Comparison of ENCODE assay signal across 29 mouse cellular contexts in the genomic region with DNA sequence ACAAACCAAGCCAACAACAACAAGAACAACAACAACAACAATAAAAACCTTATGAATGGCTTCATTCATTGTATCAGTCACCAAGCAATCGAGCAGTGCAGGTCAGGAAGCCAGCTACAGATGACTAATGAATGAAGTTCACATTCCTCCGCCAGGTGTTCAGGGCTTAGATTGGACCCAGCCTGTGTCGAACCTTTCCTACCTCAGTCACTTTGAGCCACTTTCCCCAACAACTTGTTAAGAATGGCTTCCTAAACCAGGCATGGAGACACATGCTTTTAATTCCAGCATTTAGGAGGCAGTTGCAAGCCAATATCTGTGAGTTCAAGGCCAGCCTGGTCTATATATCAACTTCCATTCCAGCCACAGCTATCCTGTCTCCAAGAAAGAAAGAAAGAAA.
"Had no signal": no experiment of that assay in that cellular context is flagged by ENCODE, and none has a peak within 500 bp of the region (broad histone marks: within the 10 kb centered on the region; RNA-seq: fewer than 3 reads in every experiment).

No protein-coding gene starts in this region.

- H3K4me1 ChIP-seq: midbrain, embryonic 15.5 days had no signal

- H3K9ac ChIP-seq: limb, embryonic 12.5 days; limb, embryonic 13.5 days; limb, embryonic 15.5 days; liver, embryonic 12.5 days; liver, embryonic 13.5 days; liver, embryonic 14.5 days; liver, embryonic 15.5 days; liver, postnatal 0 days; lung, embryonic 14.5 days; lung, embryonic 15.5 days; midbrain, embryonic 12.5 days; midbrain, embryonic 13.5 days; midbrain, embryonic 15.5 days had no signal

- ATAC-seq: liver, embryonic 12.5 days; liver, postnatal 0 days; lung, postnatal 0 days; midbrain, embryonic 13.5 days; midbrain, embryonic 15.5 days; midbrain, embryonic 16.5 days had no signal

- H3K27ac ChIP-seq: limb, embryonic 10.5 days; limb, embryonic 12.5 days; limb, embryonic 13.5 days; limb, embryonic 15.5 days; liver, embryonic 12.5 days; liver, embryonic 13.5 days; liver, embryonic 14.5 days; liver, embryonic 15.5 days; lung, embryonic 15.5 days; midbrain, embryonic 10.5 days; midbrain, embryonic 12.5 days; midbrain, embryonic 13.5 days; midbrain, embryonic 15.5 days had no signal

- H3K4me2 ChIP-seq: limb, embryonic 12.5 days; limb, embryonic 13.5 days; limb, embryonic 15.5 days; liver, embryonic 13.5 days; lung, embryonic 14.5 days; lung, embryonic 15.5 days; midbrain, embryonic 11.5 days; midbrain, embryonic 12.5 days; midbrain, embryonic 13.5 days; midbrain, embryonic 15.5 days had no signal

- DNase-seq: left cerebral cortex, postnatal 4 days; liver; liver, embryonic 13.5 days; liver, postnatal 0 days; lung, adult 18-20 months; lung, adult 2 months; lung, embryonic 14.5 days; lung, postnatal 10 days; lung, postnatal 14 days; lung, postnatal 36 days; lung, postnatal 4 days; midbrain, embryonic 14.5 days had no signal

- H3K9me3 ChIP-seq: limb, embryonic 10.5 days; limb, embryonic 12.5 days; limb, embryonic 13.5 days; limb, embryonic 15.5 days; liver, embryonic 12.5 days; liver, embryonic 13.5 days; liver, embryonic 15.5 days; lung, embryonic 15.5 days; megakaryocyte, embryonic 14.5 days; midbrain, embryonic 10.5 days; midbrain, embryonic 12.5 days; midbrain, embryonic 13.5 days; midbrain, embryonic 15.5 days had no signal

- H3K36me3 ChIP-seq: limb, embryonic 10.5 days; limb, embryonic 12.5 days; limb, embryonic 13.5 days; limb, embryonic 15.5 days; liver, embryonic 12.5 days; liver, embryonic 13.5 days; liver, embryonic 15.5 days; lung, embryonic 15.5 days; midbrain, embryonic 10.5 days; midbrain, embryonic 12.5 days; midbrain, embryonic 13.5 days; midbrain, embryonic 15.5 days had no signal

- H3K4me3 ChIP-seq: limb, embryonic 10.5 days; limb, embryonic 12.5 days; limb, embryonic 13.5 days; limb, embryonic 15.5 days; liver, embryonic 12.5 days; liver, embryonic 13.5 days; liver, embryonic 15.5 days; lung, embryonic 15.5 days; midbrain, embryonic 10.5 days; midbrain, embryonic 12.5 days; midbrain, embryonic 13.5 days; midbrain, embryonic 15.5 days; myocyte had no signal

- H3K27me3 ChIP-seq: limb, embryonic 12.5 days; limb, embryonic 13.5 days; limb, embryonic 15.5 days had no signal
